Mouse (Mus musculus): Measurements from ENCODE around the gene Gpr155.

DNA sequence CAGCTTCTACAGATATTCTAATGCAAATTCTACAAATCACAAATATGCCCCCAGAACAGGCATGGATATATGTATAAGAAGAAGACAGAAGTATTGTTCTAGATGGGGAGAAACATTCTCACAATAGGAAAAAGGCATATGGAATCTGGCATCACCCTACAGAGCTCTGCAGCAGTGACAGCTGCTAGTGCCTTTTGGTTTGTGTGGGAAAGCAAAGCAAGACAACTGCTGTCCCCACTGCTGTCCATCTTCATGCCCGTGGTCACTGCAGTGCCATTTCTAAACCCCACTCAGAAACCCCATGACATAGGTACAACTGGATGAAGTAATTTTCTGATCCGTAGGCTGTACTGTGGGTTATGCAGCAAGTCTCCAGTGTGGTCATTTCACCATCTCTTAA is 6.4 kb upstream of the Gpr155 start:
- no peak for TF ChIP-seq CTCF (IDR thresholded peaks at IDR 0.05; ENCODE audit: low read depth, low read length)
- TF ChIP-seq POLR2A (IDR thresholded peaks at IDR 0.05; ENCODE audit: extremely low read depth, insufficient read depth, low read length) = no peak
